Mouse (Mus musculus): ENCODE data around the gene Apobec2. TPM values are rescaled to one million over a fixed set of nuclear protein-coding genes. Genes with fewer than 3 reads are reported as not detected.
A peak's percentile ranks its signal among the peaks of the same experiment; 100 is the strongest.

The Apobec2 gene
- polyA plus RNA-seq, 1 experiment from 2014 or later, result 7.2 TPM

- 0 out of 2 replicates have a peak overlapping the region, but pooled peaks have one; percentile 20 for H3K4me2 ChIP-seq (replicated peaks; ENCODE audit: low read depth)
- TF ChIP-seq CTCF (IDR thresholded peaks at IDR 0.05; ENCODE audit: low read depth) (no peak), EP300 (optimal IDR thresholded peaks at IDR 0.05) (no peak)
- no peaks in the 10 kb centered on the region for H3K27me3 ChIP-seq (ENCODE audit: control insufficient read depth, insufficient read depth, low read length)
- 30% methylated on average over 22 of the region's 22 CpGs for WGBS
- H3K9ac ChIP-seq (ENCODE audit: low read length), result no peak overlapping the region
- H3K36me3 ChIP-seq (ENCODE audit: control insufficient read depth, insufficient read depth, low read length), result no peaks in the 10 kb centered on the region
- DNase-seq (ENCODE audit: low spot score) (no peak), ATAC-seq (ENCODE audit: low FRiP score, low TSS enrichment) (peak; percentile 53; the same call in 1 of the 2 replicates)
- H3K4me1 ChIP-seq (replicated peaks; ENCODE audit: control insufficient read depth, insufficient read depth), result no peaks in the 10 kb centered on the region
- no peaks in the 10 kb centered on the region for H3K9me3 ChIP-seq (ENCODE audit: control insufficient read depth, low read length)
- no peak overlapping the region for H3K27ac ChIP-seq (replicated peaks)
- no peak overlapping the region for H3K4me3 ChIP-seq (ENCODE audit: low read depth, low read length)
Measured at GRCm38 (mm10) chr17:48466769-48467394, 34.2 kb upstream of the Apobec2 start.

- no peaks in the 10 kb centered on the region for H3K36me3 ChIP-seq (ENCODE audit: control insufficient read depth, insufficient read depth, low read length)
- 96% methylated on average over 4 of the region's 4 CpGs for WGBS
Measured at GRCm38 (mm10) chr17:48463391-48463790, 30.7 kb upstream of the Apobec2 start.

GRCm38 (mm10) chr17:48462096-48462495 is 29.4 kb upstream of the Apobec2 start:
- Histone ChIP-seq H3K4me3 (ENCODE audit: low read depth, low read length) (no peak overlapping the region), H3K36me3 (ENCODE audit: control insufficient read depth, insufficient read depth, low read length) (no peaks in the 10 kb centered on the region), H3K27ac (replicated peaks) (no peak overlapping the region), H3K9me3 (ENCODE audit: control insufficient read depth, low read length) (no peaks in the 10 kb centered on the region), H3K4me1 (replicated peaks; ENCODE audit: control insufficient read depth, insufficient read depth) (no peaks in the 10 kb centered on the region), H3K9ac (ENCODE audit: low read length) (no peak overlapping the region), H3K4me2 (replicated peaks; ENCODE audit: low read depth) (no peak overlapping the region), H3K27me3 (ENCODE audit: control insufficient read depth, insufficient read depth, low read length) (no peaks in the 10 kb centered on the region)
- TF ChIP-seq CTCF (IDR thresholded peaks at IDR 0.05; ENCODE audit: low read depth), result no peak
- TF ChIP-seq EP300 (optimal IDR thresholded peaks at IDR 0.05), result no peak
- ATAC-seq (ENCODE audit: low FRiP score, low TSS enrichment) (no peak), DNase-seq (ENCODE audit: low spot score) (no peak)
- WGBS, result 95% methylated on average over 13 of the region's 13 CpGs

More at GRCm38 (mm10) chr17:48463391-48463790, 30.7 kb upstream of the Apobec2 start:
- no peak overlapping the region for H3K4me2 ChIP-seq (replicated peaks; ENCODE audit: low read depth)
- no peak overlapping the region for H3K4me3 ChIP-seq (ENCODE audit: low read depth, low read length)
- no peak for DNase-seq (ENCODE audit: low spot score)
- H3K9me3 ChIP-seq (ENCODE audit: control insufficient read depth, low read length), result no peaks in the 10 kb centered on the region
- H3K27me3 ChIP-seq (ENCODE audit: control insufficient read depth, insufficient read depth, low read length), result no peaks in the 10 kb centered on the region
- no peak overlapping the region for H3K27ac ChIP-seq (replicated peaks)
- H3K4me1 ChIP-seq (replicated peaks; ENCODE audit: control insufficient read depth, insufficient read depth), result no peaks in the 10 kb centered on the region
- no peak for ATAC-seq (ENCODE audit: low FRiP score, low TSS enrichment)
- TF ChIP-seq EP300 (optimal IDR thresholded peaks at IDR 0.05) (no peak), CTCF (IDR thresholded peaks at IDR 0.05; ENCODE audit: low read depth) (no peak)
- H3K9ac ChIP-seq (ENCODE audit: low read length), result no peak overlapping the region

GRCm38 (mm10) chr17:48457971-48458653 is 25.4 kb upstream of the Apobec2 start:
- Histone ChIP-seq H3K27ac (replicated peaks) (peak overlapping the region; percentile 61), H3K9ac (ENCODE audit: low read length) (no peak overlapping the region), H3K36me3 (ENCODE audit: control insufficient read depth, insufficient read depth, low read length) (no peaks in the 10 kb centered on the region), H3K9me3 (ENCODE audit: control insufficient read depth, low read length) (no peaks in the 10 kb centered on the region), H3K4me3 (ENCODE audit: low read depth, low read length) (no peak overlapping the region), H3K4me1 (replicated peaks; ENCODE audit: control insufficient read depth, insufficient read depth) (no peaks in the 10 kb centered on the region), H3K4me2 (replicated peaks; ENCODE audit: low read depth) (no peak overlapping the region; the same call in 1 of the 2 replicates), H3K27me3 (ENCODE audit: control insufficient read depth, insufficient read depth, low read length) (no peaks in the 10 kb centered on the region)
- ATAC-seq (ENCODE audit: low FRiP score, low TSS enrichment) (peak; percentile 88), DNase-seq (ENCODE audit: low spot score) (peak; percentile 40)
- WGBS, result 46% methylated on average over 13 of the region's 13 CpGs
- no peak for TF ChIP-seq CTCF (IDR thresholded peaks at IDR 0.05; ENCODE audit: low read depth)
- TF ChIP-seq EP300 (optimal IDR thresholded peaks at IDR 0.05), result no peak

- WGBS, result 76% methylated on average over 2 of the region's 2 CpGs
- H3K4me3 ChIP-seq (ENCODE audit: low read depth, low read length), result no peak overlapping the region
- H3K36me3 ChIP-seq (ENCODE audit: control insufficient read depth, insufficient read depth, low read length), result no peaks in the 10 kb centered on the region
- no peaks in the 10 kb centered on the region for H3K27me3 ChIP-seq (ENCODE audit: control insufficient read depth, insufficient read depth, low read length)
- DNase-seq (ENCODE audit: low spot score) (no peak), ATAC-seq (ENCODE audit: low FRiP score, low TSS enrichment) (no peak)
- no peaks in the 10 kb centered on the region for H3K9me3 ChIP-seq (ENCODE audit: control insufficient read depth, low read length)
- TF ChIP-seq EP300 (optimal IDR thresholded peaks at IDR 0.05), result no peak
- TF ChIP-seq CTCF (IDR thresholded peaks at IDR 0.05; ENCODE audit: low read depth), result no peak
- no peak overlapping the region for H3K4me2 ChIP-seq (replicated peaks; ENCODE audit: low read depth)
- no peak overlapping the region; the same call in 1 of the 2 replicates for H3K27ac ChIP-seq (replicated peaks)
- H3K9ac ChIP-seq (ENCODE audit: low read length), result no peak overlapping the region
- H3K4me1 ChIP-seq (replicated peaks; ENCODE audit: control insufficient read depth, insufficient read depth), result 0 out of 2 replicates have a peak, but pooled peaks cover 3% of the 10 kb centered on the region
Measured at GRCm38 (mm10) chr17:48455955-48456354, 23.2 kb upstream of the Apobec2 start.

- Histone ChIP-seq H3K4me2 (replicated peaks; ENCODE audit: low read depth) (peak within 1 kb of the TSS; percentile 38), H3K36me3 (ENCODE audit: control insufficient read depth, insufficient read depth, low read length) (no peaks in the 10 kb centered on the region), H3K9me3 (ENCODE audit: control insufficient read depth, low read length) (no peaks in the 10 kb centered on the region), H3K4me1 (replicated peaks; ENCODE audit: control insufficient read depth, insufficient read depth) (0 out of 2 replicates have a peak, but pooled peaks cover 3% of the 10 kb centered on the region), H3K27me3 (ENCODE audit: control insufficient read depth, insufficient read depth, low read length) (no peaks in the 10 kb centered on the region), H3K27ac (replicated peaks) (no peak within 1 kb of the TSS; the same call in 1 of the 2 replicates), H3K4me3 (ENCODE audit: low read depth, low read length) (peak within 1 kb of the TSS; percentile 6; the same call in 1 of the 2 replicates), H3K9ac (ENCODE audit: low read length) (no peak within 1 kb of the TSS)
- DNase-seq (ENCODE audit: low spot score) (peak; percentile 74), ATAC-seq (ENCODE audit: low FRiP score, low TSS enrichment) (peak; percentile 55)
- TF ChIP-seq EP300 (optimal IDR thresholded peaks at IDR 0.05) (no peak), CTCF (IDR thresholded peaks at IDR 0.05; ENCODE audit: low read depth) (no peak)
- 48% methylated on average over 11 of the region's 11 CpGs for WGBS
Measured at GRCm38 (mm10) chr17:48454688-48455087, 22.0 kb upstream of the Apobec2 start, which contains the start of gene Unc5cl. Unc5cl (plus strand) TSS chr17:48454901.

Data from stomach, postnatal 0 days (tissue).